Mouse (Mus musculus) liver, adult 2 months (tissue): ENCODE results near the gene Mical2.

ENCODE experiments used
- CTCF ChIP-seq: fragments of 200-500 bp; IDR thresholded peaks from 2 replicates; pipeline ENCODE4 v1.5.1; 2011; ENCODE audit warnings: low read depth, low read length, control low read depth
- POLR2A ChIP-seq: fragments of 200-500 bp; IDR thresholded peaks from 2 replicates; pipeline ENCODE4 v1.6.1; 2011; ENCODE audit warnings: low read length, control low read depth; ENCODE audit not compliant: insufficient read depth; ENCODE audit errors: extremely low read depth

- TF ChIP-seq POLR2A (no peak), CTCF (no peak)
These were observed 226.8 kb downstream of the Mical2 start for GRCm38 (mm10) chr7:112452471-112452870.
